Mouse (Mus musculus): ENCODE measurements around the gene Fcer1a. TPM values are rescaled to one million over a fixed set of nuclear protein-coding genes. Genes with fewer than 3 reads are reported as not detected.

Fcer1a gene
- total RNA-seq (2014; fragmentation: Nextera tagmentation) (not detected in 2 replicates), total RNA-seq (2017) (2.8 TPM in 1 of 2 replicates, not detected in the other)

DNA sequence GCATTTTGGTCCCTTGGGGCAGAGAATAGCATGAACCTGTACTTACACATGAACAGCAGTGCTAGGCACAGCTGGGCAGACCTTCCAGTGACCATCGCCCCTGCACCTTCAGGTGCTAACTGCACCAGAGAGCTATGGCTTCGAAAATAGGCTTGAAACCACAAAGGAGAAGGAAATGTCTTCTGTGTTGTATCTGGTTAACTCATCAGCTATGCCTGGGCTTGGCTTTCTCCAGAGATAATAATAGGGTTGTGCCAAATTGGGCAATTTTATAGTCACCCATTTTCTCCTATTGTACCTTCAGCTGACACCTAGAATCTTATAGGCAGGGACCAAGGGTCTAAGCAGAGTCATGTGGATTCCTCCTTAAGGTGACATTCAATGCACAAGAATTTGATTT is at the start of gene Fcer1a:
TSS of gene Fcer1a (minus strand) at position 134 of the 400 bp plus-strand sequence.
- 0 out of 2 replicates have a peak, but pooled peaks have one; percentile 30 for ATAC-seq (replicated peaks; ENCODE audit: low FRiP score, low TSS enrichment, poor library complexity, severe bottlenecking)

DNA sequence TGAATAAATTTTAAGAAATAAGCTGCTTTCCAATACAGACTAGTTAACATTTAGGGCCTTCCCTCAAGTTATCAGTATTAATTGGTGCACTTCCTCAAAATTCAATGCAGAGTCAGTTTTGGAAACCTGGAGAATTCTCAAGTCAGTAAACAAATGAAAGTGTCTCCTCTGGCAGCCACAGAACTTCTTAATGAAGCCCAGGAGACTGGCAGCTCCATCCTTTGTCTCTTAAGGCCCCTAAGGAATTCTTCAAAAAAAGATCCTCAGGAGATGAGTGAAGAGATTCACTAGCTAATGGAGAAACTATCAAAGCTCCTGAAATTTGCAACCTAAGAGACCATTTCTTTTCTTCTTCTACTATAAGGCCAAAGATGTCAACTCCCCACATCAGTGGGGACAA is 38.7 kb upstream of the Fcer1a start, which contains the start of gene Olfr418:
TSS of gene Olfr418 (plus strand) at position 301 of the 400 bp plus-strand sequence.
- no peak for ATAC-seq (replicated peaks; ENCODE audit: low FRiP score, low TSS enrichment, poor library complexity, severe bottlenecking)

DNA sequence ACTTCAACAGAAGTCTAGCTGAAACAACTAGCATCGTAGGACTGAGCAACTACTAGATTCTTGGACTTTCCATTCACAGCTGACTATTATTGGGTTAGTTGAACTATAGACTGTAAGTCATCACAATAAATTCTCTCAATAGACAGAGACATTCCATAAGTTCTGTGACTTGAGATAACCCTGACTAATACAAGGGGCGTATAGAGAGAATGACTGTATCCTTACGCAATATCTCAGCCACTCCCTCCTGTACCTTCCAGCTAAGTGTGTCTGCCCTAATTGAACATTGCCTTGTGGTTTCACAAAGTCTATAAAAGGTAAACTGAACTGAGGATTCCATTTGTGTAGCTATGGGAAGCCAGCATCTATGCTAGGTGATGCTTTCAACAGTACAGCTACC is 22.9 kb upstream of the Fcer1a start:
- no peak for ATAC-seq (replicated peaks; ENCODE audit: low FRiP score, low TSS enrichment, poor library complexity, severe bottlenecking)

DNA sequence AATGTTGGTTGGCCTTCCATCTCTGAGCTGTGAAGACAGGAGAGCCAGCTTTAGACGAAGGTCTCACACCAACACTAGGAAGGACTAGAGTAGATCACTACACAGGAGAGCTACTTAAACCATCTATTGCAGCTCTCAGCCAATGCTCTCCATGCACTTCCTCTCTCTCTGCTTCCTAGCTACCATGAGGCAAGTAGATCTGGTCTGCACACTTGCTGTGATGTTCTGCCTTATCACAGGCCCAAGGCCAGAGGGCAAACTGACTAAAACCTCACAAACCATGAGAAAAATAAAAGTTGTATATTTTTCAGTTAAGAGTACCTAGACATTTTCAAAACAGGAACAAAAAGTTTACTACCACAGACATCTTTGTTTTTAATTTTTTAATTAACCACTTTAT is 10.0 kb upstream of the Fcer1a start:
- 0 out of 2 replicates have a peak, but pooled peaks have one; percentile 34 for ATAC-seq (replicated peaks; ENCODE audit: low FRiP score, low TSS enrichment, poor library complexity, severe bottlenecking)

DNA sequence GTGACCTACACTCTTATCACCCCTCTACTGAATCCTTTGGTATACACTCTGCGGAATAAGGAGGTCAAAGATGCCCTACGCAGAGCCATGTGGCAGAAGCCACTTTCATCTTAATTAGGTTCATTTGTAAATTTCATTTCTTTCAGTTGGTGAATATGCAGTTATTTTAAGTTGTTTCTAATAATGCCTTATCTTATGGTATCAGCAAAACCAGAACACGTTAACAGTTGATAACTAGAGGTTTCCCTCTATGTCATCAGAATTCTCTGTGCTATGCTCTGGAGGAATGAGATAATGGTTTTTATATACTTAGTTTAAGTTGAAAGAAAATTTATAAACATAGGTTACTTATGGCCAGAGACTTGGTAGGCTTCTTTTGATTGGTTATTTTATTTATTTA is 10.5 kb downstream of the Fcer1a start:
- peak; percentile 70 for ATAC-seq (replicated peaks; ENCODE audit: low FRiP score, low TSS enrichment, poor library complexity, severe bottlenecking)

DNA sequence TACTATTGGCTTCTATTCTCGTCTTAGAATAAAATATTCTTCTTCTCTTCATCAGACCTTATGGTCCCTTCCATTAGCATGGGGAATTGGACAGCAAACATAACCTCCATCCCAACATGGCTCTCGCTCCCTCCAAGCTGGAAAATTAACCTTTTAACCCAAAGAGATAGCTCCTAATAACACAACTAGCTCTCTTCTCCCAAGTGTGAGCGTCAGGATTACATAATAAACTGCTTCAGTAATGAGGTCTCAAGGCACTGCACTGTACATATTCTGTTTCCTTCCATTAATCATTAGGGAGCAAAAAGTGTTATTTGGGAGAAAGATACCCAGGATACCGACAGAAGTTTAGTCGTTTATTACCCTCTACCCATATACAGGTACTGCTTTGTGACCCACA is 14.9 kb downstream of the Fcer1a start, which contains the start of gene Olfr1404:
TSS of gene Olfr1404 (plus strand) at position 301 of the 400 bp plus-strand sequence.
- no peak for ATAC-seq (replicated peaks; ENCODE audit: low FRiP score, low TSS enrichment, poor library complexity, severe bottlenecking)

DNA sequence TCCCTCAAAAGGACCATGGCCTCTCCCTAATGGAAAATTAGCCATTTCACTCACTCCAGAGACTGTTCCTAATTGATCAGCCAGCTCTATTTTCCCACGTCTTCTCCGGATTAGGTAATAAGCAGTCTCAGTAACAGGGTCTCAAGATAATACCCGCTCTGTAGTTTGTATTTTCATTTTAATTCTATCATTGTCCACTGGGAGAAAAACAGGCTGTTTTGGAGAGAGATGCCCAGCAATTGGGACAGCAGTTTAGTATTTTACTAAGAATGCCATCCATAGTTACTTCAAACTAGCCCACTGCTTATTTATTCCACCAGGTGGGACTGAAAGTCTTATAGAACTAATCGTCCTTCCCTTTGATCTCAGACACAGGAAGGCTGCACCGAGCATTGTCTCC is 29.5 kb downstream of the Fcer1a start, which contains the start of gene Olfr218:
TSS of gene Olfr218 (plus strand) at position 301 of the 400 bp plus-strand sequence.
- ATAC-seq (replicated peaks; ENCODE audit: low FRiP score, low TSS enrichment, poor library complexity, severe bottlenecking): no peak

DNA sequence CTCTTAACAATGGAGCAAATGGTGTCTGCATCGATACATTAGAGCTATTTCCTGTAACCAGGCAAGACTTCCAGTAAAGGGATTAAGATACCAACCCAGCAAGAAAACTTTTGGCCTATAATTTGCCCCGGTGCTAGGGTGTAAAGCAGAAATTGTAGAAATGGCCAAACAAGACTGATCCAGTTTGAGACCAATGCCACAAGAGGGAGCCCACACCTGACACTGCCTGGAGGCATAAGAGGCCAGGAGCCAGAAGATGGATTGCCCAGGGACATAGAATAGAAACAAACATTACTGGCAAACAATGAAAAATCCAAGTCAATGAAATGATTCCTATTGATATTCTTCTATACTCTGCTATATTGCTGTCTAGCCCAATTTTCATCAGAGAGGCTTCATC is 30.7 kb downstream of the Fcer1a start:
- peak; percentile 71; the same call in 1 of the 2 replicates for ATAC-seq (replicated peaks; ENCODE audit: low FRiP score, low TSS enrichment, poor library complexity, severe bottlenecking)

DNA sequence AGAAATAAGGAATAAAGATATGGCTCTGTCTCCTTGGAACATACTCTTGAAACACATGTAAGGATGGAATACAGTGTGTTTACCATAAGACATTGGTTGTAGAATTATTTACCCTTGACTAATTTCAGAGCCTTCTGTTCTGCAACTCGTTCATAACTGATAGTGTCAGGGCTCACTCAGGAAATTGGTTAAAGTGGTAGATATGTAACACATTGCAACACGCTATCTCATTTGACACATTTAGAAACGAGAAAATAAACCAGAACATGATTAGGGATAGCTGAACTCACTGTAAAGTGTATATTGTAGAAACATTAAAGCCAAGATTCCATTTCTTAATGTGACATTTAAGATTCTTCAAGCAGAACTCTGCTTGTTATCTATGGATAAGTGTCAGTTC is 35.0 kb downstream of the Fcer1a start:
- ATAC-seq (replicated peaks; ENCODE audit: low FRiP score, low TSS enrichment, poor library complexity, severe bottlenecking): peak; percentile 82

DNA sequence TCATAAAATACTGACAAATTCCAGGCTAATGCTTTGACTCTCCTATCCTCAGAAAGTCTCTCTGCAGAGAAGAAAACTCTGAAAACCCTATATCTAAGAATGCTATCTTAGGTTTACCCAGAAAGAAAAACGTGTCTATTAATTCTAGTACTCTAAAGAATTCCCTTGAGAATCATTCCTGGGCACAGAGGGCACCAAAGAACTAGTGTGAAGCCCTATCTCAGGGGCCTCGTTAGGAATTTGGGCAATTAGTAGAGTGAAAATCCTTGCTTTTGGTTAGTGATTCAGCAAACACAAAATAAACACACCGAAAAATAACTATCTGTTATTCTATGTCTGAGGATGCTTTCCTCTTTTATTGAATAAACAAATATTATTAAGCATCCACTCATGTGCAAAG is 36.5 kb downstream of the Fcer1a start, which contains the start of gene Olfr1406:
TSS of gene Olfr1406 (minus strand) at position 101 of the 400 bp plus-strand sequence.
- no peak for ATAC-seq (replicated peaks; ENCODE audit: low FRiP score, low TSS enrichment, poor library complexity, severe bottlenecking)

DNA sequence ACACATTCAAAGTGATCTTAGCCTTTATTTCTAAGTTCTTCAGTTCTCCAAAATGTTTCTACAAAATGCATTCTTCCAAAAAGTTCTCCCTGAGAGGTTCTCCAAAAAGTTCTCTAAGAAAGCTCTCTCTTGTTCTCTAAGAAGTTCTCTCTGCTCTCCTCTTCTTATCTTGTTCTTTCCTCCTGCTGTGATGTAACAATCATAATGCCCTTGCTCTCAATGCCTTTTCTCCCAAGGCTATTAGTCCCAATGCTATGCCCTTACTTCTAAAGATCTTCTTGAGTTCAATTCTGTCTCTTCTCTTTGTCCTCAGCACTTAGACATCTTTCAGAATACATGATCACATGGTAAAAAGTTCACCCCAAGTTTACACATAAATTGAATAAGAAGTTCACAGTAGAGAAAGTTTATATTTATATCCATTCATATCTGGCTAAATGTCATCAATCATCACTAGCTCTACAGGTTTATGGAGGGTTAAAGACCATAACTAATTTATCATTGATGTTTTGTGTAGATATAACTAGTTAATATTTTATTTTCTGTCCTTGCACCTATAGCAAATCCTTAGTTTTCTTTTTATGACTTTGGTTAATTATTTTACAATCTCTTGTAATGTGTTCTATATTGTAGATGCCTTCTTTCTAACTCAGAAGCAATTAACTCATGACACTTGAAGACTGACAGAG is 52.7 kb downstream of the Fcer1a start:
- ATAC-seq (replicated peaks; ENCODE audit: low FRiP score, low TSS enrichment, poor library complexity, severe bottlenecking): no peak

Other genes with a start within 250 kb of the Fcer1a start
- gene Olfr1408, start 89.8 kb downstream of the Fcer1a start, total RNA-seq (2014; fragmentation: Nextera tagmentation): not detected in 2 replicates
- gene Olfr1408, start 89.8 kb downstream of the Fcer1a start, total RNA-seq (2017): not detected in 2 replicates
- gene Olfr1406, start 36.6 kb downstream of the Fcer1a start, total RNA-seq (2014; fragmentation: Nextera tagmentation): not detected in 2 replicates
- not detected in 2 replicates for gene Olfr1406, start 36.6 kb downstream of the Fcer1a start, total RNA-seq (2017)
- not detected in 2 replicates for gene Olfr218, start 29.4 kb downstream of the Fcer1a start, total RNA-seq (2014; fragmentation: Nextera tagmentation)
- not detected in 2 replicates for gene Olfr218, start 29.4 kb downstream of the Fcer1a start, total RNA-seq (2017)
- gene Olfr1404, start 14.8 kb downstream of the Fcer1a start, total RNA-seq (2014; fragmentation: Nextera tagmentation): not detected in 2 replicates
- not detected in 2 replicates for gene Olfr1404, start 14.8 kb downstream of the Fcer1a start, total RNA-seq (2017)
- gene Olfr418, start 38.8 kb upstream of the Fcer1a start, total RNA-seq (2014; fragmentation: Nextera tagmentation): not detected in 2 replicates
- gene Olfr418, start 38.8 kb upstream of the Fcer1a start, total RNA-seq (2017): not detected in 2 replicates
- not detected in 2 replicates for gene Mptx2, start 50.6 kb upstream of the Fcer1a start, total RNA-seq (2014; fragmentation: Nextera tagmentation)
- not detected in 2 replicates for gene Mptx2, start 50.6 kb upstream of the Fcer1a start, total RNA-seq (2017)
- gene Ackr1, start 106.5 kb upstream of the Fcer1a start, total RNA-seq (2014; fragmentation: Nextera tagmentation): 0.70 and 1.1 TPM in 2 replicates
- gene Ackr1, start 106.5 kb upstream of the Fcer1a start, total RNA-seq (2017): not detected in 2 replicates
- 18.1 and 20.7 TPM in 2 replicates for gene Aim2, start 123.7 kb upstream of the Fcer1a start, total RNA-seq (2014; fragmentation: Nextera tagmentation)
- 17.9 and 23.6 TPM in 2 replicates for gene Aim2, start 123.7 kb upstream of the Fcer1a start, total RNA-seq (2017)
- not detected in 2 replicates for gene Cadm3, start 140.5 kb upstream of the Fcer1a start, total RNA-seq (2014; fragmentation: Nextera tagmentation)
- gene Cadm3, start 140.5 kb upstream of the Fcer1a start, total RNA-seq (2017): not detected in 2 replicates

All from megakaryocyte-erythroid progenitor cell, adult 5-6 weeks (primary cell).